ENCODE assay signal across 9 mouse cellular contexts in the genomic region with DNA sequence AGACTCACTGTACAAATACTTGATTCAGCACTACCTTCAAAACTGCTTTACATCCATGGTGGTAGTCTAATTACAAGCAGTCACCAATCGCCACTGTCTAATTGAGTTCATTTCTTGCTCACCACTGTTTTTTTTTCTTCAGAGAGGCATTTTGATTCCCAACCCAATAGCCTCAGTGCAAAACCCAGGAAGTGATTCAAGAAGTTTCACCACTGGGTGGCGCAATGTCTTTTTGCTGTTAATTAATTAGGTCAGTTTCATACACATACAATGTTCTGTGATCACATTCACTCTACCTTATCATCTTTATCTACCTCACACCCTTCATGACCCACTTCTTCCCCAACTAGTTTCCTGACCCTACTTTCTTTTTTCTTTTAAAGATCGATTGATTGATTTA. TPM values are rescaled to one million over a fixed set of nuclear protein-coding genes. Genes with fewer than 3 reads are reported as not detected.
A peak's percentile ranks its signal among the peaks of the same experiment; 100 is the strongest.
DNase-seq lines count a peak whose midpoint lies in the region; ATAC-seq and TF ChIP-seq lines count a peak whose summit lies in the region.
"Had no signal": no experiment of that assay in that cellular context is flagged by ENCODE, and none has a peak within 500 bp of the region (broad histone marks: within the 10 kb centered on the region; RNA-seq: fewer than 3 reads in every experiment).

No protein-coding gene starts in this region.

- H3K4me1 ChIP-seq in heart, adult 2 months (ENCODE audit: control insufficient read depth, insufficient read depth, low read length): no peaks in the 10 kb centered on the region
- no peaks in the 10 kb centered on the region; the same call in 1 of the 2 replicates for H3K4me1 ChIP-seq in heart, embryonic 12.5 days (replicated peaks)
- H3K4me1 ChIP-seq in midbrain, embryonic 14.5 days (ENCODE audit: control insufficient read depth, insufficient read depth, low read length): no peaks in the 10 kb centered on the region
- H3K4me1 ChIP-seq in midbrain, embryonic 16.5 days (ENCODE audit: control insufficient read depth, insufficient read depth, low read length): peaks cover 3% of the 10 kb centered on the region
- 0 out of 2 replicates have a peak, but pooled peaks cover 3% of the 10 kb centered on the region for H3K4me1 ChIP-seq in hindbrain, embryonic 10.5 days (replicated peaks)
- H3K4me1 ChIP-seq: embryonic facial prominence, embryonic 15.5 days had no signal

- 73% methylated on average over 3 of the region's 3 CpGs for WGBS in heart, adult 2 months
- 69% methylated on average over 3 of the region's 3 CpGs for WGBS in heart, embryonic 12.5 days
- WGBS in midbrain, embryonic 14.5 days: 80% methylated on average over 3 of the region's 3 CpGs
- WGBS in midbrain, embryonic 16.5 days: 72% methylated on average over 3 of the region's 3 CpGs
- 76% methylated on average over 3 of the region's 3 CpGs for WGBS in hindbrain, embryonic 10.5 days

- no peak overlapping the region for H3K9ac ChIP-seq in heart, adult 2 months (ENCODE audit: low read depth, low read length)
- no peak overlapping the region for H3K9ac ChIP-seq in heart, embryonic 12.5 days
- H3K9ac ChIP-seq in midbrain, embryonic 14.5 days (replicated peaks; ENCODE audit: low read length): no peak overlapping the region
- no peak overlapping the region for H3K9ac ChIP-seq in midbrain, embryonic 16.5 days (ENCODE audit: low read depth, low read length)
- H3K9ac ChIP-seq: embryonic facial prominence, embryonic 15.5 days had no signal

- H3K9me3 ChIP-seq in heart, embryonic 12.5 days (replicated peaks): no peaks in the 10 kb centered on the region
- no peaks in the 10 kb centered on the region for H3K9me3 ChIP-seq in midbrain, embryonic 14.5 days (ENCODE audit: control insufficient read depth, low read length)
- H3K9me3 ChIP-seq in midbrain, embryonic 16.5 days (replicated peaks; ENCODE audit: control insufficient read depth, low read length, poor library complexity, severe bottlenecking): no peaks in the 10 kb centered on the region
- no peaks in the 10 kb centered on the region for H3K9me3 ChIP-seq in hindbrain, embryonic 10.5 days
- H3K9me3 ChIP-seq: embryonic facial prominence, embryonic 15.5 days had no signal

- H3K27me3 ChIP-seq in heart, adult 2 months (ENCODE audit: control insufficient read depth, insufficient read depth, low read length): no peaks in the 10 kb centered on the region
- no peaks in the 10 kb centered on the region for H3K27me3 ChIP-seq in heart, embryonic 12.5 days (replicated peaks)
- H3K27me3 ChIP-seq in midbrain, embryonic 14.5 days (ENCODE audit: control insufficient read depth, insufficient read depth, low read length): no peaks in the 10 kb centered on the region
- no peaks in the 10 kb centered on the region for H3K27me3 ChIP-seq in midbrain, embryonic 16.5 days (ENCODE audit: control insufficient read depth, insufficient read depth, low read depth, low read length)
- no peaks in the 10 kb centered on the region for H3K27me3 ChIP-seq in hindbrain, embryonic 10.5 days (ENCODE audit: insufficient read depth, poor library complexity, severe bottlenecking)
- H3K27me3 ChIP-seq: embryonic facial prominence, embryonic 15.5 days had no signal

- H3K36me3 ChIP-seq in heart, adult 2 months (ENCODE audit: control insufficient read depth, insufficient read depth, low read length): no peaks in the 10 kb centered on the region
- no peaks in the 10 kb centered on the region for H3K36me3 ChIP-seq in heart, embryonic 12.5 days
- H3K36me3 ChIP-seq in midbrain, embryonic 14.5 days (ENCODE audit: control insufficient read depth, insufficient read depth, low read length): no peaks in the 10 kb centered on the region
- H3K36me3 ChIP-seq in midbrain, embryonic 16.5 days (ENCODE audit: control insufficient read depth, insufficient read depth, low read length): no peaks in the 10 kb centered on the region
- H3K36me3 ChIP-seq in hindbrain, embryonic 10.5 days: no peaks in the 10 kb centered on the region
- H3K36me3 ChIP-seq: embryonic facial prominence, embryonic 15.5 days had no signal

- no peak for TF ChIP-seq EP300 in heart, adult 2 months (IDR thresholded peaks at IDR 0.05; ENCODE audit: insufficient read depth, low read depth, low read length)

- no peak for TF ChIP-seq POLR2A in heart, adult 2 months (IDR thresholded peaks at IDR 0.05; ENCODE audit: insufficient read depth, low read depth, low read length)

- no peak overlapping the region for H3K4me3 ChIP-seq in heart, adult 2 months
- H3K4me3 ChIP-seq in heart, embryonic 12.5 days: no peak overlapping the region
- no peak overlapping the region for H3K4me3 ChIP-seq in midbrain, embryonic 14.5 days (replicated peaks; ENCODE audit: low read depth, low read length)
- H3K4me3 ChIP-seq in midbrain, embryonic 16.5 days (ENCODE audit: low read depth, low read length): no peak overlapping the region
- no peak overlapping the region for H3K4me3 ChIP-seq in hindbrain, embryonic 10.5 days
- H3K4me3 ChIP-seq: embryonic facial prominence, embryonic 15.5 days had no signal

- no peak overlapping the region for H3K4me2 ChIP-seq in heart, embryonic 12.5 days
- no peak overlapping the region for H3K4me2 ChIP-seq in midbrain, embryonic 14.5 days (ENCODE audit: low read length)
- H3K4me2 ChIP-seq in midbrain, embryonic 16.5 days (ENCODE audit: low read length): no peak overlapping the region
- H3K4me2 ChIP-seq: embryonic facial prominence, embryonic 15.5 days had no signal

- H3K27ac ChIP-seq in heart, adult 2 months: no peak overlapping the region
- no peak overlapping the region for H3K27ac ChIP-seq in heart, embryonic 12.5 days (ENCODE audit: poor library complexity, severe bottlenecking)
- H3K27ac ChIP-seq in midbrain, embryonic 14.5 days (replicated peaks; ENCODE audit: low read depth, low read length): no peak overlapping the region
- no peak overlapping the region for H3K27ac ChIP-seq in midbrain, embryonic 16.5 days (ENCODE audit: low read length)
- H3K27ac ChIP-seq in hindbrain, embryonic 10.5 days: no peak overlapping the region
- H3K27ac ChIP-seq: embryonic facial prominence, embryonic 15.5 days had no signal

- no peaks in the 10 kb centered on the region for H3K79me2 ChIP-seq in heart, adult 2 months (replicated peaks; ENCODE audit: control insufficient read depth, insufficient read depth, low read length)

- ATAC-seq in heart, embryonic 12.5 days (ENCODE audit: insufficient number of reproducible peaks, low FRiP score): no peak
- ATAC-seq in midbrain, embryonic 14.5 days (ENCODE audit: low FRiP score, low TSS enrichment): no peak
- ATAC-seq in midbrain, embryonic 16.5 days: no peak

- DNase-seq in heart, adult 2 months: no peak
- DNase-seq in midbrain, embryonic 14.5 days: peak; percentile 51
- peak; percentile 46 for DNase-seq in R1 (ENCODE audit: low read depth, low spot score)
- DNase-seq in natural killer cell, adult 2 months (ENCODE audit: low spot score in 2 of 2): peak; percentile 29 to 47
- no peak for DNase-seq in hindbrain, embryonic 10.5 days (ENCODE audit: low spot score)
- DNase-seq in cerebellum, adult 18-20 months: no peak

- intact Hi-C loops in heart, adult 2 months (cut with DNase I): loop anchor here (10.0 kb wide), 1 partner anchor 475 kb away; the partner anchor contains the start of gene Med7

- TF ChIP-seq CTCF in heart, adult 2 months (IDR thresholded peaks at IDR 0.05): peak; percentile 48

RNA-seq across cellular contexts. Expression of gene Thg1l, which starts 4.3 kb away (rescaled TPM):
- 1 to 10 TPM; 5.9 to 6.0 TPM for total RNA-seq in heart, adult 2 months (2021)
- polyA plus RNA-seq in heart, adult 2 months (2012; rRNA removed): 5.7 and 7.2 TPM in 2 replicates
- 8.6 and 9.2 TPM in 2 replicates for polyA plus RNA-seq in heart, embryonic 12.5 days (2016; fragmentation: Nextera tagmentation; extraction: Ambion mirVana)
- 9.9 and 10.4 TPM in 2 replicates for polyA plus RNA-seq in midbrain, embryonic 14.5 days (2014; fragmentation: Nextera tagmentation; extraction: Ambion mirVana)
- polyA plus RNA-seq in midbrain, embryonic 16.5 days (2015; fragmentation: Nextera tagmentation; extraction: Ambion mirVana): 9.3 and 10.0 TPM in 2 replicates
- 13.5 and 15.6 TPM in 2 replicates for polyA plus RNA-seq in hindbrain, embryonic 10.5 days (2016; fragmentation: Nextera tagmentation; extraction: Ambion mirVana)

RNA-seq across cellular contexts. Expression of gene Lsm11, which starts 14.9 kb away (rescaled TPM):
- total RNA-seq in heart, adult 2 months (2021): 1 to 10 TPM; 3.4 to 4.0 TPM
- 2.0 and 3.8 TPM in 2 replicates for polyA plus RNA-seq in heart, adult 2 months (2012; rRNA removed)
- 13.1 and 14.3 TPM in 2 replicates for polyA plus RNA-seq in heart, embryonic 12.5 days (2016; fragmentation: Nextera tagmentation; extraction: Ambion mirVana)
- 27.2 and 28.5 TPM in 2 replicates for polyA plus RNA-seq in midbrain, embryonic 14.5 days (2014; fragmentation: Nextera tagmentation; extraction: Ambion mirVana)
- polyA plus RNA-seq in midbrain, embryonic 16.5 days (2015; fragmentation: Nextera tagmentation; extraction: Ambion mirVana): 25.1 and 26.3 TPM in 2 replicates
- polyA plus RNA-seq in hindbrain, embryonic 10.5 days (2016; fragmentation: Nextera tagmentation; extraction: Ambion mirVana): 8.0 and 8.7 TPM in 2 replicates

RNA-seq across cellular contexts. Expression of gene Sox30, which starts 20.5 kb away (rescaled TPM):
- under 1 TPM; 0.16 to 0.18 TPM for total RNA-seq in heart, adult 2 months (2021)
- 0.09 and 0.14 TPM in 2 replicates for polyA plus RNA-seq in heart, adult 2 months (2012; rRNA removed)
- 0.46 and 0.64 TPM in 2 replicates for polyA plus RNA-seq in heart, embryonic 12.5 days (2016; fragmentation: Nextera tagmentation; extraction: Ambion mirVana)
- 0.09 and 0.13 TPM in 2 replicates for polyA plus RNA-seq in midbrain, embryonic 14.5 days (2014; fragmentation: Nextera tagmentation; extraction: Ambion mirVana)
- 0.06 and 0.08 TPM in 2 replicates for polyA plus RNA-seq in midbrain, embryonic 16.5 days (2015; fragmentation: Nextera tagmentation; extraction: Ambion mirVana)
- 0.14 TPM in 1 of 2 replicates, not detected in the other for polyA plus RNA-seq in hindbrain, embryonic 10.5 days (2016; fragmentation: Nextera tagmentation; extraction: Ambion mirVana)

Comparison
In these comparisons a context has a peak if more than half of its experiments do, and no peak if none do; other contexts are left out.
1. DNase-seq: peak in midbrain, embryonic 14.5 days (single experiment), R1 (single experiment) and natural killer cell, adult 2 months (2 of 2); none in heart, adult 2 months (0 of 2), hindbrain, embryonic 10.5 days (single experiment) and cerebellum, adult 18-20 months (0 of 2).